Mouse (Mus musculus): ENCODE data around the gene Gpm6b.

DNA sequence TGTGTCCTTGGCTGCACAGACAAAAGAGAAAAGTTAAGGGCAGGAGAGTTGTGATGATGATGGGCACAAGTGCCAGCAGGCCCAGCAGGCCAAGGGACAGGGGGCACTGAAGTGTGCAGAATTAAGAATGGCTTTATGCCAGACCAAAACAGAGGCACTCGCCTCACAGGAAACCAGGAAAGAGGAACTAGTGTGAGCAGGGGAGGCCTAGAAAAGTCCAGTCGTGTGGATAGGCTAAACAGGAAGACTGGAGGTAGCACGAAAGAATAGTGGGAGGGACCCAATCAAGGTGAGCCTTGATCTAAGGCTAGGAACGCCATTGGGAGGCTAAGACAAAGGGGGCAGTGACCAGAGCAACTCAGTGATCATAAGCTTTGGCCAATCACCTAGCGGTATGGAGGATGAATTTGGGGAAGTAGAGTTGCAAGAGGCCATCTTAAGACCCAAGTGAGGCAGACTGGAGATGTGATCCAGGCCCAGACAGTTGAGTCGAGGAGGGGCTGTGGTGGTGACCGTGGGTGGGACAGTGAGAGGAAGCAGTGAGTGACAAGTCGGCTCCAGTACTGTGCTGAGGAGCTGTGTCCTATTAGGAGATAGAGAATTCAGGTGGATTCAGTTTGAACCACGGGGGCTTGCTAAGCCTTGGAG is 138.1 kb downstream of the Gpm6b start:
- no peak for TF ChIP-seq CTCF (IDR thresholded peaks at IDR 0.05; ENCODE audit: low read depth, low read length)
- no peak for TF ChIP-seq POLR2A (IDR thresholded peaks at IDR 0.05; ENCODE audit: borderline replicate concordance, low read depth, low read length)
